Mouse (Mus musculus) neural tube, embryonic 15.5 days (tissue): ENCODE measurements at regions not wholly inside any gene's neighbourhood (a gene's known extent, or its start where the extent isn't known, plus 50 kb on each side); places are given as distances from the start of the nearest gene placed in this dataset.

Experiments used
- ATAC-seq: fragments of 200-750 bp; cut with Nextera tagmentation; 2 replicates; pipeline ENCODE4 v1.8.0; 2017; ENCODE audit warnings: mild to moderate bottlenecking, moderate TSS enrichment, moderate library complexity; ENCODE audit not compliant: low FRiP score
- H3K27ac ChIP-seq: fragments of 300-500 bp; sonication (generic); replicated peaks from 2 replicates; pipeline ENCODE4 v1.5.1; 2015; ENCODE audit warnings: mild to moderate bottlenecking, inconsistent platforms
- H3K27me3 ChIP-seq: fragments of 300-500 bp; sonication (generic); replicated peaks from 2 replicates; pipeline ENCODE4 v1.6.1; 2015; ENCODE audit warnings: inconsistent platforms
- H3K36me3 ChIP-seq: fragments of 300-500 bp; sonication (generic); 2 replicates; pipeline ENCODE4 v1.6.1; 2015; ENCODE audit warnings: inconsistent platforms
- H3K4me1 ChIP-seq: fragments of 300-500 bp; sonication (generic); 2 replicates; pipeline ENCODE4 v1.6.1; 2015; ENCODE audit warnings: inconsistent platforms
- H3K4me2 ChIP-seq: fragments of 300-500 bp; sonication (generic); 2 replicates; pipeline ENCODE4 v1.6.1; 2015; ENCODE audit warnings: inconsistent platforms, mild to moderate bottlenecking, moderate library complexity
- H3K4me3 ChIP-seq: fragments of 300-500 bp; sonication (generic); replicated peaks from 2 replicates; pipeline ENCODE4 v1.5.1; 2015; ENCODE audit warnings: mild to moderate bottlenecking, inconsistent platforms
- H3K9ac ChIP-seq: fragments of 300-500 bp; sonication (generic); replicated peaks from 2 replicates; pipeline ENCODE4 v1.6.1; 2015; ENCODE audit warnings: mild to moderate bottlenecking, inconsistent platforms
- H3K9me3 ChIP-seq: fragments of 300-500 bp; sonication (generic); replicated peaks from 2 replicates; pipeline ENCODE4 v1.6.1; 2016; ENCODE audit warnings: inconsistent platforms
- WGBS: fragments of 180-500 bp; shearing (Covaris S2); methylation state at CpG from one replicate; pipeline ENCODE4 v1.1.7; 2015; ENCODE audit warnings: mixed read lengths; 5-methylcytosine and 5-hydroxymethylcytosine counted together

GRCm38 (mm10) chr7:111420698-111421097 lies 337.9 kb upstream of the Eif4g2 start:
- no peak overlapping the region for H3K27ac ChIP-seq
- WGBS: 86% methylated on average over 3 of the region's 3 CpGs
- no peak overlapping the region for H3K9ac ChIP-seq
- H3K4me1 ChIP-seq: no peaks in the 10 kb centered on the region
- H3K36me3 ChIP-seq: no peaks in the 10 kb centered on the region
- H3K9me3 ChIP-seq: no peaks in the 10 kb centered on the region
- H3K4me2 ChIP-seq: no peak overlapping the region
- ATAC-seq: no peak
- H3K27me3 ChIP-seq: no peaks in the 10 kb centered on the region
- no peak overlapping the region for H3K4me3 ChIP-seq

GRCm38 (mm10) chr7:111417735-111418134 lies 334.9 kb upstream of the Eif4g2 start:
- H3K27me3 ChIP-seq: no peaks in the 10 kb centered on the region
- no peak overlapping the region for H3K4me2 ChIP-seq
- H3K36me3 ChIP-seq: no peaks in the 10 kb centered on the region
- H3K9ac ChIP-seq: no peak overlapping the region
- H3K9me3 ChIP-seq: no peaks in the 10 kb centered on the region
- H3K4me3 ChIP-seq: no peak overlapping the region
- no peak overlapping the region for H3K27ac ChIP-seq
- ATAC-seq: no peak
- WGBS: 37% methylated on average over 3 of the region's 3 CpGs
- H3K4me1 ChIP-seq: no peaks in the 10 kb centered on the region

GRCm38 (mm10) chr7:111416061-111416460 lies 333.2 kb upstream of the Eif4g2 start:
- no peak overlapping the region for H3K4me2 ChIP-seq
- H3K4me1 ChIP-seq: peaks cover 7% of the 10 kb centered on the region; the same call in 1 of the 2 replicates
- no peak for ATAC-seq
- H3K36me3 ChIP-seq: no peaks in the 10 kb centered on the region
- no peaks in the 10 kb centered on the region for H3K9me3 ChIP-seq
- H3K4me3 ChIP-seq: no peak overlapping the region
- H3K27ac ChIP-seq: no peak overlapping the region
- no peak overlapping the region for H3K9ac ChIP-seq
- H3K27me3 ChIP-seq: no peaks in the 10 kb centered on the region
- 65% methylated on average over 6 of the region's 6 CpGs for WGBS

- Histone ChIP-seq H3K4me3 (no peak overlapping the region), H3K9ac (no peak overlapping the region), H3K4me1 (peaks cover 7% of the 10 kb centered on the region; the same call in 1 of the 2 replicates), H3K9me3 (no peaks in the 10 kb centered on the region), H3K27me3 (no peaks in the 10 kb centered on the region), H3K36me3 (no peaks in the 10 kb centered on the region), H3K4me2 (no peak overlapping the region), H3K27ac (no peak overlapping the region)
- ATAC-seq: no peak
- WGBS: 83% methylated on average over 4 of the region's 4 CpGs
Observed at GRCm38 (mm10) chr7:111413745-111414144, 330.9 kb upstream of the Eif4g2 start.

GRCm38 (mm10) chr7:111412957-111413356 lies 330.1 kb upstream of the Eif4g2 start:
- 49% methylated on average over 2 of the region's 2 CpGs for WGBS

GRCm38 (mm10) chr7:111411386-111411960 lies 328.6 kb upstream of the Eif4g2 start:
- no peaks in the 10 kb centered on the region for H3K9me3 ChIP-seq
- H3K4me3 ChIP-seq: no peak overlapping the region
- H3K27ac ChIP-seq: no peak overlapping the region
- no peak for ATAC-seq
- peaks cover 7% of the 10 kb centered on the region; the same call in 1 of the 2 replicates for H3K4me1 ChIP-seq
- 94% methylated on average over 5 of the region's 5 CpGs for WGBS
- no peak overlapping the region for H3K4me2 ChIP-seq
- no peak overlapping the region for H3K9ac ChIP-seq
- H3K36me3 ChIP-seq: no peaks in the 10 kb centered on the region
- no peaks in the 10 kb centered on the region for H3K27me3 ChIP-seq

More at GRCm38 (mm10) chr7:111412957-111413356, 330.1 kb upstream of the Eif4g2 start:
- no peaks in the 10 kb centered on the region for H3K36me3 ChIP-seq
- no peaks in the 10 kb centered on the region for H3K27me3 ChIP-seq
- H3K4me2 ChIP-seq: no peak overlapping the region
- H3K27ac ChIP-seq: no peak overlapping the region
- H3K4me1 ChIP-seq: peaks cover 7% of the 10 kb centered on the region; the same call in 1 of the 2 replicates
- H3K9me3 ChIP-seq: no peaks in the 10 kb centered on the region
- ATAC-seq: no peak
- no peak overlapping the region for H3K9ac ChIP-seq
- no peak overlapping the region for H3K4me3 ChIP-seq

- Histone ChIP-seq H3K9me3 (no peaks in the 10 kb centered on the region), H3K27me3 (peaks cover 4% of the 10 kb centered on the region; the same call in 1 of the 2 replicates), H3K4me2 (no peak overlapping the region), H3K4me1 (peaks cover 5% of the 10 kb centered on the region; the same call in 1 of the 2 replicates), H3K27ac (no peak overlapping the region), H3K36me3 (no peaks in the 10 kb centered on the region), H3K4me3 (no peak overlapping the region), H3K9ac (no peak overlapping the region)
- ATAC-seq: no peak
- WGBS: 93% methylated on average over 2 of the region's 2 CpGs
Observed at GRCm38 (mm10) chr7:111395972-111396371, 313.1 kb upstream of the Eif4g2 start.

GRCm38 (mm10) chr7:111395111-111395510 lies 312.3 kb upstream of the Eif4g2 start:
- H3K36me3 ChIP-seq: no peaks in the 10 kb centered on the region
- H3K4me1 ChIP-seq: peaks cover 5% of the 10 kb centered on the region; the same call in 1 of the 2 replicates
- H3K9me3 ChIP-seq: no peaks in the 10 kb centered on the region
- peaks cover 4% of the 10 kb centered on the region; the same call in 1 of the 2 replicates for H3K27me3 ChIP-seq
- H3K4me3 ChIP-seq: no peak overlapping the region
- no peak for ATAC-seq
- WGBS: 24% methylated on average over 6 of the region's 6 CpGs
- H3K9ac ChIP-seq: no peak overlapping the region
- no peak overlapping the region for H3K4me2 ChIP-seq
- no peak overlapping the region for H3K27ac ChIP-seq

- peaks cover 6% of the 10 kb centered on the region; the same call in 1 of the 2 replicates for H3K27me3 ChIP-seq
- no peak overlapping the region for H3K4me2 ChIP-seq
- no peak overlapping the region for H3K27ac ChIP-seq
- H3K36me3 ChIP-seq: no peaks in the 10 kb centered on the region
- H3K4me3 ChIP-seq: no peak overlapping the region
- peaks cover 5% of the 10 kb centered on the region; the same call in 1 of the 2 replicates for H3K4me1 ChIP-seq
- ATAC-seq: no peak
- no peaks in the 10 kb centered on the region for H3K9me3 ChIP-seq
- no peak overlapping the region for H3K9ac ChIP-seq
Observed at GRCm38 (mm10) chr7:111393846-111394245, 311.0 kb upstream of the Eif4g2 start.

- 0 out of 2 replicates have a peak, but pooled peaks cover under 1% of the 10 kb centered on the region for H3K4me1 ChIP-seq
- no peaks in the 10 kb centered on the region for H3K36me3 ChIP-seq
- peaks cover 3% of the 10 kb centered on the region; the same call in 1 of the 2 replicates for H3K27me3 ChIP-seq
- H3K9ac ChIP-seq: no peak overlapping the region
- H3K27ac ChIP-seq: no peak overlapping the region
- H3K9me3 ChIP-seq: no peaks in the 10 kb centered on the region
- ATAC-seq: no peak
- no peak overlapping the region for H3K4me3 ChIP-seq
- H3K4me2 ChIP-seq: no peak overlapping the region
Observed at GRCm38 (mm10) chr7:111389690-111390089, 306.9 kb upstream of the Eif4g2 start.

- H3K27me3 ChIP-seq: no peaks in the 10 kb centered on the region
- H3K4me2 ChIP-seq: no peak overlapping the region
- H3K9ac ChIP-seq: no peak overlapping the region
- H3K36me3 ChIP-seq: no peaks in the 10 kb centered on the region
- peaks cover 6% of the 10 kb centered on the region for H3K4me1 ChIP-seq
- no peak overlapping the region for H3K27ac ChIP-seq
- WGBS: 74% methylated on average over 7 of the region's 7 CpGs
- no peaks in the 10 kb centered on the region for H3K9me3 ChIP-seq
- H3K4me3 ChIP-seq: no peak overlapping the region
- no peak for ATAC-seq
Observed at GRCm38 (mm10) chr7:111374534-111374933, 291.7 kb upstream of the Eif4g2 start.

- H3K27me3 ChIP-seq: no peaks in the 10 kb centered on the region
- no peak overlapping the region for H3K4me2 ChIP-seq
- no peak for ATAC-seq
- H3K4me3 ChIP-seq: no peak overlapping the region
- H3K9me3 ChIP-seq: no peaks in the 10 kb centered on the region
- H3K9ac ChIP-seq: no peak overlapping the region
- H3K4me1 ChIP-seq: peaks cover 6% of the 10 kb centered on the region
- 25% methylated on average over 10 of the region's 10 CpGs for WGBS
- no peaks in the 10 kb centered on the region for H3K36me3 ChIP-seq
- no peak overlapping the region for H3K27ac ChIP-seq
Observed at GRCm38 (mm10) chr7:111373380-111374173, 290.7 kb upstream of the Eif4g2 start.
